Mouse (Mus musculus) ES-Bruce4 (cell line): ENCODE results near the gene Pik3r6.

Experiments
- CTCF ChIP-seq: IDR thresholded peaks from one replicate; pipeline ENCODE4 v1.8.1; 2011; ENCODE audit warnings: low read depth, low read length
- POLR2A ChIP-seq: IDR thresholded peaks from one replicate; pipeline ENCODE4 v1.8.1; 2011; ENCODE audit warnings: low read length; ENCODE audit not compliant: insufficient read depth

GRCm38 (mm10) chr11:68475676-68476075 is 27.1 kb upstream of the Pik3r6 start:
- no peak for TF ChIP-seq CTCF
- no peak for TF ChIP-seq POLR2A
